ENCODE assay signal across 22 mouse cellular contexts in genomic region chr12:100681241-100681640, GRCm38 (mm10). TPM values are rescaled to one million over a fixed set of nuclear protein-coding genes. Genes with fewer than 3 reads are reported as not detected.
DNase-seq lines count a peak whose midpoint lies in the region; TF ChIP-seq lines count a peak whose summit lies in the region.
"Had no signal": no experiment of that assay in that cellular context is flagged by ENCODE, and none has a peak within 500 bp of the region (broad histone marks: within the 10 kb centered on the region; RNA-seq: fewer than 3 reads in every experiment).

No protein-coding gene starts in this region.

- DNase-seq in cerebellum, adult 11 months: peak; percentile 31
- DNase-seq in cerebellum, postnatal 4 days (ENCODE audit: low spot score in 2 of 2): no peak
- peak; percentile 5 for DNase-seq in thymus, postnatal 14 days
- no peak for DNase-seq in thymus, postnatal 25 days
- DNase-seq in cerebellum, postnatal 25 days: peak; percentile 47 to 64
- no peak for DNase-seq in natural killer cell, adult 2 months (ENCODE audit: low spot score in 2 of 2)
- no peak for DNase-seq in right cerebral cortex, postnatal 10 days (ENCODE audit: low spot score in 2 of 2)
- DNase-seq: B cell, adult 2 months; embryo, embryonic 11 days; forebrain, postnatal 0 days; heart, postnatal 10 days; kidney, adult 8-10 months; kidney, postnatal 25 days; lung, postnatal 4 days had no signal

- TF ChIP-seq CTCF in olfactory bulb, adult 2 months (IDR thresholded peaks at IDR 0.05; ENCODE audit: insufficient read depth, low read depth, low read length): no peak

- peak overlapping the region; percentile 64 for H3K27ac ChIP-seq in olfactory bulb, adult 2 months (ENCODE audit: insufficient read depth, low read depth, low read length)
- H3K27ac ChIP-seq: forebrain, embryonic 10.5 days; limb, embryonic 12.5 days; liver, embryonic 14.5 days; lung, embryonic 15.5 days; midbrain, embryonic 12.5 days; neural tube, embryonic 12.5 days; stomach, postnatal 0 days had no signal

- TF ChIP-seq POLR2A in olfactory bulb, adult 2 months (IDR thresholded peaks at IDR 0.05; ENCODE audit: insufficient read depth, low read depth, low read length): no peak

- no peak overlapping the region for H3K4me3 ChIP-seq in olfactory bulb, adult 2 months (ENCODE audit: insufficient read depth, low read depth, low read length)
- H3K4me3 ChIP-seq: forebrain, embryonic 10.5 days; limb, embryonic 12.5 days; lung, embryonic 15.5 days; midbrain, embryonic 12.5 days; neural tube, embryonic 12.5 days had no signal

- WGBS in olfactory bulb, adult 2 months: 33% methylated on average over 1 of the region's 1 CpGs

- peaks cover 9% of the 10 kb centered on the region for H3K4me1 ChIP-seq in olfactory bulb, adult 2 months (ENCODE audit: control insufficient read depth, insufficient read depth, low read length)
- H3K4me1 ChIP-seq: forebrain, embryonic 10.5 days; lung, embryonic 15.5 days; midbrain, embryonic 12.5 days; neural tube, embryonic 12.5 days had no signal

RNA-seq across cellular contexts. Expression of gene Rps6ka5, which starts 45.5 kb away (rescaled TPM):
- not detected in 2 replicates for polyA plus RNA-seq in olfactory bulb, adult 2 months (2012; ENCODE audit: insufficient read depth, insufficient read length, low replicate concordance, missing spikeins)

Comparison
In these comparisons a context has a peak if more than half of its experiments do, and no peak if none do; other contexts are left out.
1. DNase-seq: peak in cerebellum, adult 11 months (single experiment), thymus, postnatal 14 days (single experiment) and cerebellum, postnatal 25 days (2 of 2); none in cerebellum, postnatal 4 days (0 of 2), thymus, postnatal 25 days (single experiment), natural killer cell, adult 2 months (0 of 2) and right cerebral cortex, postnatal 10 days (0 of 2).